Mouse (Mus musculus): ENCODE measurements around the gene Rnf157. TPM values are rescaled to one million over a fixed set of nuclear protein-coding genes. Genes with fewer than 3 reads are reported as not detected.

The Rnf157 gene
- 3.7 and 6.1 TPM in 2 replicates for total RNA-seq (2012; rRNA removed)

GRCm38 (mm10) chr11:116412904-116413630 lies at the start of gene Rnf157:
TSS of gene Rnf157 (minus strand) at chr11:116413032.
- in situ Hi-C loops (cut with MboI; ENCODE audit: low sequenced_read_pairs in 2 of 2, unreplicated experiment in 2 of 2): no loop called here
- Histone ChIP-seq H3K4me3 (ENCODE audit: insufficient read depth in 1 of 2, low read depth in 1 of 2, low read length in 2 of 2, poor library complexity in 1 of 2, severe bottlenecking in 1 of 2) (peak within 1 kb of the TSS; percentile 89 to 95), H3K9ac (ENCODE audit: insufficient read depth, low read depth, low read length, poor library complexity, severe bottlenecking) (peak within 1 kb of the TSS; percentile 85), H3K9me3 (ENCODE audit: control insufficient read depth, insufficient read depth, low read depth, low read length) (no peaks in the 10 kb centered on the region), H3K36me3 (ENCODE audit: control insufficient read depth, insufficient read depth, low read length, poor library complexity, severe bottlenecking) (no peaks in the 10 kb centered on the region), H3K27ac (ENCODE audit: insufficient read depth, low read depth, low read length, poor library complexity, severe bottlenecking) (peak within 1 kb of the TSS; percentile 24; the same call in 1 of the 2 replicates), H3K4me1 (ENCODE audit: control insufficient read depth in 2 of 2, insufficient read depth in 2 of 2, low read length in 2 of 2, poor library complexity in 1 of 2) (peaks cover 4 to 8% of the 10 kb centered on the region in 2 experiments; a peak in 3 of 4 replicates)
- no peak for TF ChIP-seq HCFC1 (IDR thresholded peaks at IDR 0.05; ENCODE audit: borderline replicate concordance, insufficient read depth, low read length)
- no peak for TF ChIP-seq ZC3H11A (IDR thresholded peaks at IDR 0.05; ENCODE audit: borderline replicate concordance, low read depth, low read length)
- no peak for TF ChIP-seq CHD2 (IDR thresholded peaks at IDR 0.05; ENCODE audit: low read depth, low read length)
- no peak for TF ChIP-seq ZNF384 (IDR thresholded peaks at IDR 0.05; ENCODE audit: low read depth, low read length)
- TF ChIP-seq MAFK (IDR thresholded peaks at IDR 0.05; ENCODE audit: insufficient read depth, low read depth, low read length): no peak
- no peak for DNase-seq (ENCODE audit: low read depth, low spot score)

GRCm38 (mm10) chr11:116459786-116460185 lies 47.0 kb upstream of the Rnf157 start:
- in situ Hi-C loops (cut with MboI; ENCODE audit: low sequenced_read_pairs in 2 of 2, unreplicated experiment in 2 of 2): loop anchor here in 1 of 2 experiments (5.0 kb wide), 1 partner anchor 237 kb away; no protein-coding TSS in a partner anchor
- H3K4me1 ChIP-seq (ENCODE audit: control insufficient read depth in 2 of 2, insufficient read depth in 2 of 2, low read length in 2 of 2, poor library complexity in 1 of 2): peaks cover 2 to 11% of the 10 kb centered on the region in 2 experiments; a peak in 2 of 4 replicates
- H3K9ac ChIP-seq (ENCODE audit: insufficient read depth, low read depth, low read length, poor library complexity, severe bottlenecking): no peak overlapping the region
- H3K27ac ChIP-seq (ENCODE audit: insufficient read depth, low read depth, low read length, poor library complexity, severe bottlenecking): no peak overlapping the region
- TF ChIP-seq HCFC1 (IDR thresholded peaks at IDR 0.05; ENCODE audit: borderline replicate concordance, insufficient read depth, low read length): no peak
- no peak for TF ChIP-seq ZC3H11A (IDR thresholded peaks at IDR 0.05; ENCODE audit: borderline replicate concordance, low read depth, low read length)
- no peak for TF ChIP-seq CHD2 (IDR thresholded peaks at IDR 0.05; ENCODE audit: low read depth, low read length)
- TF ChIP-seq MAFK (IDR thresholded peaks at IDR 0.05; ENCODE audit: insufficient read depth, low read depth, low read length): no peak
- no peak for TF ChIP-seq ZNF384 (IDR thresholded peaks at IDR 0.05; ENCODE audit: low read depth, low read length)
- DNase-seq (ENCODE audit: low read depth, low spot score): no peak
- no peak overlapping the region for H3K4me3 ChIP-seq (ENCODE audit: insufficient read depth in 1 of 2, low read depth in 1 of 2, low read length in 2 of 2, poor library complexity in 1 of 2, severe bottlenecking in 1 of 2)
- no peaks in the 10 kb centered on the region for H3K9me3 ChIP-seq (ENCODE audit: control insufficient read depth, insufficient read depth, low read depth, low read length)
- H3K36me3 ChIP-seq (ENCODE audit: control insufficient read depth, insufficient read depth, low read length, poor library complexity, severe bottlenecking): no peaks in the 10 kb centered on the region

- H3K36me3 ChIP-seq (ENCODE audit: control insufficient read depth, insufficient read depth, low read length, poor library complexity, severe bottlenecking): no peaks in the 10 kb centered on the region
- no peaks in the 10 kb centered on the region for H3K9me3 ChIP-seq (ENCODE audit: control insufficient read depth, insufficient read depth, low read depth, low read length)
- in situ Hi-C loops (cut with MboI; ENCODE audit: low sequenced_read_pairs in 2 of 2, unreplicated experiment in 2 of 2): loop anchor here in 1 of 2 experiments (5.0 kb wide), 1 partner anchor 234 kb away; no protein-coding TSS in a partner anchor
- H3K9ac ChIP-seq (ENCODE audit: insufficient read depth, low read depth, low read length, poor library complexity, severe bottlenecking): no peak overlapping the region
- H3K27ac ChIP-seq (ENCODE audit: insufficient read depth, low read depth, low read length, poor library complexity, severe bottlenecking): no peak overlapping the region
- DNase-seq (ENCODE audit: low read depth, low spot score): no peak
- TF ChIP-seq MAFK (IDR thresholded peaks at IDR 0.05; ENCODE audit: insufficient read depth, low read depth, low read length) (no peak), ZNF384 (IDR thresholded peaks at IDR 0.05; ENCODE audit: low read depth, low read length) (no peak), ZC3H11A (IDR thresholded peaks at IDR 0.05; ENCODE audit: borderline replicate concordance, low read depth, low read length) (no peak), CHD2 (IDR thresholded peaks at IDR 0.05; ENCODE audit: low read depth, low read length) (no peak), HCFC1 (IDR thresholded peaks at IDR 0.05; ENCODE audit: borderline replicate concordance, insufficient read depth, low read length) (no peak)
- H3K4me3 ChIP-seq (ENCODE audit: insufficient read depth in 1 of 2, low read depth in 1 of 2, low read length in 2 of 2, poor library complexity in 1 of 2, severe bottlenecking in 1 of 2): no peak overlapping the region
- H3K4me1 ChIP-seq (ENCODE audit: control insufficient read depth in 2 of 2, insufficient read depth in 2 of 2, low read length in 2 of 2, poor library complexity in 1 of 2): peaks cover 0 to 10% of the 10 kb centered on the region in 2 experiments; a peak in 2 of 4 replicates
Measured at GRCm38 (mm10) chr11:116456234-116456633, 43.4 kb upstream of the Rnf157 start.

GRCm38 (mm10) chr11:116453889-116454288 lies 41.1 kb upstream of the Rnf157 start:
- Histone ChIP-seq H3K4me3 (ENCODE audit: insufficient read depth in 1 of 2, low read depth in 1 of 2, low read length in 2 of 2, poor library complexity in 1 of 2, severe bottlenecking in 1 of 2) (no peak overlapping the region), H3K27ac (ENCODE audit: insufficient read depth, low read depth, low read length, poor library complexity, severe bottlenecking) (no peak overlapping the region), H3K9ac (ENCODE audit: insufficient read depth, low read depth, low read length, poor library complexity, severe bottlenecking) (no peak overlapping the region), H3K4me1 (ENCODE audit: control insufficient read depth in 2 of 2, insufficient read depth in 2 of 2, low read length in 2 of 2, poor library complexity in 1 of 2) (peaks cover 0 to 3% of the 10 kb centered on the region in 2 experiments; a peak in 1 of 4 replicates), H3K36me3 (ENCODE audit: control insufficient read depth, insufficient read depth, low read length, poor library complexity, severe bottlenecking) (no peaks in the 10 kb centered on the region), H3K9me3 (ENCODE audit: control insufficient read depth, insufficient read depth, low read depth, low read length) (no peaks in the 10 kb centered on the region)
- no peak for TF ChIP-seq ZNF384 (IDR thresholded peaks at IDR 0.05; ENCODE audit: low read depth, low read length)
- no peak for TF ChIP-seq MAFK (IDR thresholded peaks at IDR 0.05; ENCODE audit: insufficient read depth, low read depth, low read length)
- TF ChIP-seq HCFC1 (IDR thresholded peaks at IDR 0.05; ENCODE audit: borderline replicate concordance, insufficient read depth, low read length): no peak
- TF ChIP-seq CHD2 (IDR thresholded peaks at IDR 0.05; ENCODE audit: low read depth, low read length): no peak
- no peak for TF ChIP-seq ZC3H11A (IDR thresholded peaks at IDR 0.05; ENCODE audit: borderline replicate concordance, low read depth, low read length)
- DNase-seq (ENCODE audit: low read depth, low spot score): no peak
- in situ Hi-C loops (cut with MboI; ENCODE audit: low sequenced_read_pairs in 2 of 2, unreplicated experiment in 2 of 2): no loop called here

All from ES-E14 (cell line).